Mouse (Mus musculus) liver, embryonic 16.5 days (tissue): ENCODE measurements around the gene Nlrp9b. TPM values are rescaled to one million over a fixed set of nuclear protein-coding genes. Genes with fewer than 3 reads are reported as not detected.
"Not testable (repeated sequence)": the region's sequence is repeated elsewhere in the genome, so short reads cannot be mapped to it uniquely, and the experiment has no call there.

Source experiments
- ATAC-seq: fragments of 200-750 bp; cut with Nextera tagmentation; 2 replicates; pipeline ENCODE4 v1.8.0; 2017; ENCODE audit warnings: low read depth, mild to moderate bottlenecking, moderate number of reproducible peaks, moderate library complexity
- H3K27ac ChIP-seq: fragments of 300-500 bp; sonication (generic); 2 replicates; pipeline ENCODE4 v1.5.1; 2014; ENCODE audit warnings: mild to moderate bottlenecking, low read length
- H3K27me3 ChIP-seq: fragments of 300-500 bp; sonication (generic); 2 replicates; pipeline ENCODE4 v1.6.1; 2014; ENCODE audit warnings: low read depth, low read length, mixed read lengths; ENCODE audit not compliant: control insufficient read depth, insufficient read depth
- H3K36me3 ChIP-seq: fragments of 300-500 bp; sonication (generic); 2 replicates; pipeline ENCODE4 v1.6.1; 2014; ENCODE audit warnings: mild to moderate bottlenecking; ENCODE audit not compliant: control insufficient read depth, insufficient read depth
- H3K4me1 ChIP-seq: fragments of 300-500 bp; sonication (generic); 2 replicates; pipeline ENCODE4 v1.6.1; 2014; ENCODE audit warnings: low read depth, low read length, mixed read lengths; ENCODE audit not compliant: control insufficient read depth
- H3K4me2 ChIP-seq: fragments of 300-500 bp; sonication (generic); 2 replicates; pipeline ENCODE4 v1.6.1; 2014; ENCODE audit warnings: low read depth, low read length, mixed read lengths
- H3K4me3 ChIP-seq: fragments of 300-500 bp; sonication (generic); 2 replicates; pipeline ENCODE4 v1.5.1; 2014; ENCODE audit warnings: low read depth, mild to moderate bottlenecking, low read length
- H3K9ac ChIP-seq: fragments of 300-500 bp; sonication (generic); 2 replicates; pipeline ENCODE4 v1.6.1; 2014; ENCODE audit warnings: low read depth, low read length
- H3K9me3 ChIP-seq: fragments of 300-500 bp; sonication (generic); replicated peaks from 2 replicates; pipeline ENCODE4 v1.6.1; 2016; ENCODE audit warnings: low read length; ENCODE audit not compliant: control insufficient read depth
- WGBS: fragments of 180-500 bp; shearing (Covaris S2); extraction: QIAGEN DNeasy Blood & Tissue Kit; methylation state at CpG from one replicate; pipeline ENCODE4 v1.1.7; 2014; ENCODE audit not compliant: insufficient replicate concordance; 5-methylcytosine and 5-hydroxymethylcytosine counted together
- polyA plus RNA-seq: library from polyadenylated mRNA; unstranded; fragments of >200 nt; fragmentation: Nextera tagmentation; extraction: Ambion mirVana; gene quantifications from 2 replicates; pipeline ENCODE4 v1.2.1, GENCODE M21; 2015

Gene Nlrp9b
- polyA plus RNA-seq, 1 experiment from 2014 or later = not detected

GRCm38 (mm10) chr7:20009987-20010386 lies 18.7 kb downstream of the Nlrp9b start:
- WGBS = 43% methylated on average over 2 of the region's 2 CpGs

GRCm38 (mm10) chr7:20064100-20064499 lies 72.8 kb downstream of the Nlrp9b start:
- not testable (repeated sequence) for H3K4me3 ChIP-seq, H3K9ac ChIP-seq, H3K36me3 ChIP-seq, H3K4me2 ChIP-seq, ATAC-seq, H3K27me3 ChIP-seq, H3K27ac ChIP-seq, H3K4me1 ChIP-seq, H3K9me3 ChIP-seq
- WGBS = 45% methylated on average over 4 of the region's 4 CpGs

More at GRCm38 (mm10) chr7:20009987-20010386, 18.7 kb downstream of the Nlrp9b start:
- no peak overlapping the region for H3K4me2 ChIP-seq
- no peak for ATAC-seq
- H3K36me3 ChIP-seq = no peaks in the 10 kb centered on the region
- H3K27me3 ChIP-seq = no peaks in the 10 kb centered on the region
- H3K9ac ChIP-seq = no peak overlapping the region
- no peaks in the 10 kb centered on the region for H3K9me3 ChIP-seq
- no peak overlapping the region for H3K27ac ChIP-seq
- H3K4me1 ChIP-seq = no peaks in the 10 kb centered on the region
- H3K4me3 ChIP-seq = no peak overlapping the region

- not testable (repeated sequence) for H3K4me2 ChIP-seq, H3K9me3 ChIP-seq, H3K4me1 ChIP-seq, H3K27me3 ChIP-seq, H3K4me3 ChIP-seq, H3K36me3 ChIP-seq, H3K9ac ChIP-seq, H3K27ac ChIP-seq, ATAC-seq
- 59% methylated on average over 18 of the region's 18 CpGs for WGBS
These were observed 86.9 kb downstream of the Nlrp9b start for GRCm38 (mm10) chr7:20078118-20078517.

- 68% methylated on average over 5 of the region's 5 CpGs for WGBS
- not testable (repeated sequence) for H3K4me2 ChIP-seq, H3K27ac ChIP-seq, H3K9me3 ChIP-seq, H3K27me3 ChIP-seq, H3K4me1 ChIP-seq, H3K9ac ChIP-seq, ATAC-seq, H3K4me3 ChIP-seq, H3K36me3 ChIP-seq
These were observed 108.1 kb downstream of the Nlrp9b start, which contains the start of gene Vmn1r91 for GRCm38 (mm10) chr7:20099380-20099779. Vmn1r91 (plus strand) TSS chr7:20099680.

- H3K4me1 ChIP-seq, H3K4me3 ChIP-seq, H3K9me3 ChIP-seq, H3K27me3 ChIP-seq, H3K27ac ChIP-seq, H3K36me3 ChIP-seq, H3K4me2 ChIP-seq, H3K9ac ChIP-seq, ATAC-seq: not testable (repeated sequence)
- WGBS = no CpG with 5 or more reads among the region's 2 CpGs
These were observed 131.2 kb downstream of the Nlrp9b start, which contains the start of gene Gm16442 for GRCm38 (mm10) chr7:20122479-20122878. Gm16442 (minus strand) TSS chr7:20122579.

Other genes starting within 250 kb of the Nlrp9b start
- gene Nectin2, start 241.0 kb upstream of the Nlrp9b start, polyA plus RNA-seq = 12.9 and 15.8 TPM in 2 replicates
- gene Bcam, start 220.4 kb upstream of the Nlrp9b start, polyA plus RNA-seq = 7.4 and 9.7 TPM in 2 replicates
- 4.7 and 5.4 TPM in 2 replicates for gene Cblc, start 194.7 kb upstream of the Nlrp9b start, polyA plus RNA-seq
- 4.1 and 4.4 TPM in 2 replicates for gene Bcl3, start 168.7 kb upstream of the Nlrp9b start, polyA plus RNA-seq
- gene Gm19345, start 139.5 kb upstream of the Nlrp9b start, polyA plus RNA-seq = 0.08 TPM in 1 of 2 replicates, not detected in the other
- gene Ceacam16, start 130.2 kb upstream of the Nlrp9b start, polyA plus RNA-seq = not detected in 2 replicates
- gene Ceacam19, start 103.5 kb upstream of the Nlrp9b start, polyA plus RNA-seq = not detected in 2 replicates
- 3.4 and 3.6 TPM in 2 replicates for gene Pvr, start 70.3 kb upstream of the Nlrp9b start, polyA plus RNA-seq
- gene Igsf23, start 40.7 kb upstream of the Nlrp9b start, polyA plus RNA-seq = 0.15 and 0.30 TPM in 2 replicates
- not detected in 2 replicates for gene Ceacam20, start 26.1 kb upstream of the Nlrp9b start, polyA plus RNA-seq
- gene Vmn1r91, start 108.2 kb downstream of the Nlrp9b start, polyA plus RNA-seq = not detected in 2 replicates
- not detected in 2 replicates for gene Gm16442, start 131.1 kb downstream of the Nlrp9b start, polyA plus RNA-seq
- not detected in 2 replicates for gene Vmn1r93, start 147.6 kb downstream of the Nlrp9b start, polyA plus RNA-seq
- gene Vmn1r94, start 176.9 kb downstream of the Nlrp9b start, polyA plus RNA-seq = not detected in 2 replicates
- gene Vmn1r95, start 202.2 kb downstream of the Nlrp9b start, polyA plus RNA-seq = not detected in 2 replicates
- gene Gm6164, start 214.1 kb downstream of the Nlrp9b start, polyA plus RNA-seq = not detected in 2 replicates
- gene Gm4498, start 242.4 kb downstream of the Nlrp9b start, polyA plus RNA-seq = not detected in 2 replicates